Mouse (Mus musculus): ENCODE measurements around the gene Serf2.

DNA sequence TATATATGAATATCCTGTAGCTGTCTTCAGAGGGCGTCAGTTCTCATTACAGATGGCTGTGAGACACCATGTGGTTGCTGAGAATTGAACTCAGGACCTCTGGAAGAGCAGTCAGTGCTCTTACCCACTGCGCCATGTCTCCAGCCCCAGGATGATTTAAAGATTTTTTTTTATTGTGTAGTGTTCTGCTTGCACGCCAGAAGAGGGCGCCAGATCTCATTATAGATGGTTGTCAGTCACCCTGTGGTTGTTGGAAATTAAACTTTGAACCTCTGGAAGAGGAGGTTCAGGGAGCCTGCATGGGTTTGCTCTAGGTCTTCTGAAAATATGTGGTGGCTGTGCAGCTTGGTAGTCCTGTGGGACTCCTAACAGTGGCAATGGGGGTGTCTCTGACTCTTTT lies 40.8 kb upstream of the Serf2 start:
- TF ChIP-seq CTCF (IDR thresholded peaks at IDR 0.05; ENCODE audit: control insufficient read depth, insufficient read depth, low read length) (no peak), POLR2A (IDR thresholded peaks at IDR 0.05; ENCODE audit: borderline replicate concordance, control insufficient read depth, low read depth, low read length) (no peak)

Data from bone marrow, adult 2 months (tissue).